Mouse (Mus musculus) lung, adult 2 months (tissue): ENCODE measurements around the gene Ccr2.

Source experiments
- CTCF ChIP-seq: fragments of 200-500 bp; IDR thresholded peaks from 2 replicates; pipeline ENCODE4 v1.5.1; 2011; ENCODE audit warnings: mild to moderate bottlenecking, low read length, control low read depth; ENCODE audit not compliant: insufficient read depth
- POLR2A ChIP-seq: fragments of 200-500 bp; IDR thresholded peaks from 2 replicates; pipeline ENCODE4 v1.6.1; 2011; ENCODE audit warnings: low read depth, mild to moderate bottlenecking, control low read depth, low read length, borderline replicate concordance; ENCODE audit errors: extremely low read depth

GRCm38 (mm10) chr9:124066572-124067103, 35.1 kb upstream of the Ccr2 start:
- TF ChIP-seq CTCF, result no peak
- TF ChIP-seq POLR2A, result no peak
